Mouse (Mus musculus) kidney, adult 2 months (tissue): ENCODE results near the gene Sspo. TPM values are rescaled to one million over a fixed set of nuclear protein-coding genes. Genes with fewer than 3 reads are reported as not detected.

Source experiments
- DNase-seq: peaks from one replicate; pipeline ENCODE4 v3.0.0; 2021
- H3K27ac ChIP-seq: fragments of 200-500 bp; 2 replicates; pipeline ENCODE4 v1.5.1; 2012; ENCODE audit warnings: low read depth, low read length, control low read depth, inconsistent platforms; ENCODE audit not compliant: insufficient read depth
- H3K27me3 ChIP-seq: fragments of 200-500 bp; replicated peaks from 2 replicates; pipeline ENCODE4 v1.6.1; 2012; ENCODE audit warnings: mild to moderate bottlenecking, moderate library complexity, low read length, inconsistent platforms; ENCODE audit not compliant: control insufficient read depth, insufficient read depth
- H3K36me3 ChIP-seq: fragments of 200-500 bp; 2 replicates; pipeline ENCODE4 v1.6.1; 2012; ENCODE audit warnings: mild to moderate bottlenecking, moderate library complexity, low read length, inconsistent platforms; ENCODE audit not compliant: control insufficient read depth, insufficient read depth
- H3K4me1 ChIP-seq: fragments of 200-500 bp; 2 replicates; pipeline ENCODE4 v1.6.1; 2011; ENCODE audit warnings: low read length; ENCODE audit not compliant: control insufficient read depth, insufficient read depth
- H3K4me3 ChIP-seq: fragments of 200-500 bp; 2 replicates; pipeline ENCODE4 v1.5.1; 2011; ENCODE audit warnings: mild to moderate bottlenecking, low read depth, low read length, control low read depth; ENCODE audit not compliant: insufficient read depth
- CTCF ChIP-seq: fragments of 200-500 bp; conservative IDR thresholded peaks from 2 replicates; pipeline ENCODE4 v1.5.1; 2011; ENCODE audit warnings: low read depth, mild to moderate bottlenecking, control low read depth, low read length, moderate library complexity, mixed read lengths; ENCODE audit not compliant: insufficient read depth, insufficient read length
- POLR2A ChIP-seq: fragments of 200-500 bp; IDR thresholded peaks from one replicate; pipeline ENCODE4 v1.6.1; 2011; ENCODE audit warnings: low read depth, low read length, control low read depth
- WGBS: fragments of 180-500 bp; shearing (Covaris S2); methylation state at CpG from one replicate; pipeline ENCODE4 v1.1.7; 2018; 5-methylcytosine and 5-hydroxymethylcytosine counted together
- polyA plus RNA-seq: library from polyadenylated mRNA; depleted of rRNA; stranded (reverse); fragments of >200 nt; gene quantifications from 2 replicates; pipeline ENCODE4 v1.2.3, GENCODE M21; 2012

Sspo gene
- polyA plus RNA-seq, 1 experiment = 1.5 TPM

DNA sequence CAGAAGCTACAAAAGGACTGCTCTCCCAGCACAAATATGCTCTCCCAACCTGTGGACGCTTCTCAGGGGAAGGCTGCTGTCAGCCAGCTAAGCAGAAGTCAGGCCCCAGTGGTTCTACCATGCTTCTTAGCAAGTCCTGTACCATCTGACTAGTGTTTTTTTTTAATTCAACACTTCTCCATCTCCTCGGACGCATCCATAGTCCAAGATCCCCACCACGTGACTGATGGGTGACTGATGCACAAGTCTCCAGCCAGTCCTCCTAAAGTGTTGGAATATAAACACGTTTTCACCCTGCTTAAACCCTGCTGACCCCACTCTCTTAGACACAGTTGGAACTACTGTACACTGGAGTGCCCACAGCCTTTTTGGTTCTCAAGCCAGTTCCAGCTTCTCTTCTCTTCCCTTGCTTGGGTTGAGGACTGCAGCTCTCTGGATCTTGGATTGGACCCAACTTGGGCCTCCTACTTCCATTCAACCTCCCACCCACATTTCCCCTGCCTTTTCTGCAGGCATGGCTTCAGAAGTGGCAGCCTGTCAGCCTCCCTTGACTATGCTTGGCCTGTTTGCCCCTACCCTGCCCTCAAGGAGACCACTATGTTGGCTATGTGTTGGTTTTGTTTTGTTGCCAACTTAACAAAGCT is 12.2 kb upstream of the Sspo start:
- H3K4me1 ChIP-seq = peaks cover 42% of the 10 kb centered on the region
- no peak for TF ChIP-seq CTCF
- no peak for TF ChIP-seq POLR2A
- peak; percentile 51 for DNase-seq
- no peaks in the 10 kb centered on the region for H3K27me3 ChIP-seq
- peak overlapping the region; percentile 77 for H3K27ac ChIP-seq
- WGBS = 44% methylated on average over 5 of the region's 5 CpGs
- H3K36me3 ChIP-seq = 0 out of 2 replicates have a peak, but pooled peaks cover 1% of the 10 kb centered on the region
- H3K4me3 ChIP-seq = no peak overlapping the region

GRCm38 (mm10) chr6:48437679-48438376 is 10.2 kb upstream of the Sspo start:
- no peak for TF ChIP-seq POLR2A
- TF ChIP-seq CTCF = no peak
- Histone ChIP-seq H3K36me3 (peaks cover 1% of the 10 kb centered on the region; the same call in 1 of the 2 replicates), H3K4me3 (no peak overlapping the region), H3K27me3 (no peaks in the 10 kb centered on the region), H3K27ac (no peak overlapping the region), H3K4me1 (peaks cover 45% of the 10 kb centered on the region)
- DNase-seq = no peak
- 91% methylated on average over 35 of the region's 35 CpGs for WGBS

DNA sequence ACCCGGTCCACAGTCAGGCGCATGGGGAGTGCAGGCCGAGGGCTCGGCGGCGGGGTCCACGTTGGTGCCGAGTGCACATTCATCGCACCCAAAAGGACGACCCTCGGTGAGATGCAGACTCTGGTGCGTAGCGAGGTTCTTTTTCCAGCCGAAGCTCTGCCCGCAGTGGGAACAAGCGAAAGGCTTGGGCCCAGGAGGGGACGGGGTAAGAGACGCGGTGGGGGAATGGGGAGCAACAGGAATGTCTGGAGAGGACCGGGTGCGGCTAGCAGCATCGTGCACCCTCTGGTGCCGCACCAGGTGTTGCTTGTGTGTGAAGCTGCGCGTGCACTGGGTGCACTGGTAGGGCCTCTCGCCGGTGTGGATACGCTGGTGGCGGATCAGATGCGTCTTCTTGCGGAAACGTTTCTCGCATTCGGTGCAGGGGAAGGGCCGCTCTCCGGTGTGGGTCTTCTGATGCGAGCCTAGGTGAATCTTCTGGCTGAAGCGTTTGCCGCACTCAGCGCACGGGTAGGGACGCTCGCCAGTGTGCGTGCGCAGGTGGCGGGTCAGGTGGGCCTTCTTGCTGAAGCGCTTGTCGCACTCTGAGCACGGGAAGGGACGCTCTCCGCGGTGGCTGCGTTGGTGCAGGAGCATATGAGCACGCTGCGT is 9.4 kb upstream of the Sspo start:
- no peak for TF ChIP-seq POLR2A
- TF ChIP-seq CTCF = no peak
- Histone ChIP-seq H3K27ac (no peak overlapping the region), H3K27me3 (no peaks in the 10 kb centered on the region), H3K4me1 (peaks cover 43% of the 10 kb centered on the region), H3K36me3 (peaks cover 1% of the 10 kb centered on the region; the same call in 1 of the 2 replicates), H3K4me3 (no peak overlapping the region)
- 84% methylated on average over 55 of the region's 55 CpGs for WGBS
- DNase-seq = no peak

DNA sequence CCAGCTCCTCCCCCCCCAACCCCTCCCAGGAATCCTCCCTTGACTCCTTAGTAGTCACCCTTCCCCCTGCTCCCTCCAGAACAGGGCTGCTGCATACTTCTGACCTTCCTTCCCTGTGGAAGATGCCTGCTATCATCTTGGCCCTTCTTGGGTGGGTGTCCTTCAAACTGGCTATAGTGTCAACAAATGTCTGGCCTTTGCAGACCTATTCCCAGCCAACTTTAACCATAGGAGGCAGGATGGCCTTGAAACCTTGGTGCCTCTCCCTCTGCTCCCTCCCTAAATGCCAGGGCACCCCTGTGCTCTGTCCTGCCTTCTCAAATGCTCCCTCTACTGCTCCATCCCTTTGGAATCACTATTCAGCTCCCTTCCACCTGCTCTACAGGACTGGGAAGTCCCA is 8.4 kb upstream of the Sspo start:
- TF ChIP-seq CTCF = no peak
- no peak for TF ChIP-seq POLR2A
- H3K36me3 ChIP-seq = peaks cover 1% of the 10 kb centered on the region; the same call in 1 of the 2 replicates
- H3K27me3 ChIP-seq = no peaks in the 10 kb centered on the region
- peaks cover 37% of the 10 kb centered on the region for H3K4me1 ChIP-seq
- no peak overlapping the region for H3K4me3 ChIP-seq
- 0 out of 2 replicates have a peak overlapping the region, but pooled peaks have one; percentile 44 for H3K27ac ChIP-seq
- no peak for DNase-seq

DNA sequence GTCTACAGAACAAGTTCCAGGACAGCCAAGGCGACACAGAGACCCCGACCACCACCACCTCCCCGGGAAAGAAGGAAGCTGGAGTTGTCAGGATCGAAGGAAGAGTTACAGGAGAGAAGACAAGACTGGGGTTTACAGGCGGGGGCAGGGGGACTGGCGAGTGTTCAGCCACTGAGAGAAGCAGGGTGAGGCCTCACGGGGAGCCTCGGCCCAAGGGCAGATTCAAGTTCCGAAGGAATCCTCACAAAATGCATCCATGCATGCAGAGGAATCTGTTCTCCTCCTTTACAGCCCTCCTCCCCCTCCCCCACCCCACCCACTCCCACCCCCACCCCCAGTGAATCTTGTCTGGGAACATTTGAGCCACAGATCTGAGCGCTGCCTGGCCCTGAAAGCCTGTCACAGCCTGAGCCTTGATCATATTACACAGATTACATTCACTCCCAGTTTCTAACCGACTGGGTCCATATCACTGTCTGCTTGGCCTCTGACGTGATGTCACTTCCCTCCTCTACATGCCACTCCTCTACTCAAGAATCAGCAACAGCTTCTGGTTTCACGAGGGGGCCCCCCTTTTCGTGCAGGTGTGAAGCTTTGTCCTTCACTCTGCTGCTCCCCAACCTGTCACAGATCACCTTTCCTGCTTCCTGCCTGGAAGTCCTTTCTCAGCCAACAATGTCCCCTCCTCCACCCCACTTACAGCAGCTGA is 7.6 kb upstream of the Sspo start:
- DNase-seq = peak; percentile 41
- Histone ChIP-seq H3K4me3 (no peak overlapping the region), H3K4me1 (peaks cover 29% of the 10 kb centered on the region), H3K36me3 (peaks cover 1% of the 10 kb centered on the region; the same call in 1 of the 2 replicates), H3K27me3 (no peaks in the 10 kb centered on the region), H3K27ac (peak overlapping the region; percentile 44)
- TF ChIP-seq POLR2A (no peak), CTCF (no peak)
- 34% methylated on average over 14 of the region's 14 CpGs for WGBS

DNA sequence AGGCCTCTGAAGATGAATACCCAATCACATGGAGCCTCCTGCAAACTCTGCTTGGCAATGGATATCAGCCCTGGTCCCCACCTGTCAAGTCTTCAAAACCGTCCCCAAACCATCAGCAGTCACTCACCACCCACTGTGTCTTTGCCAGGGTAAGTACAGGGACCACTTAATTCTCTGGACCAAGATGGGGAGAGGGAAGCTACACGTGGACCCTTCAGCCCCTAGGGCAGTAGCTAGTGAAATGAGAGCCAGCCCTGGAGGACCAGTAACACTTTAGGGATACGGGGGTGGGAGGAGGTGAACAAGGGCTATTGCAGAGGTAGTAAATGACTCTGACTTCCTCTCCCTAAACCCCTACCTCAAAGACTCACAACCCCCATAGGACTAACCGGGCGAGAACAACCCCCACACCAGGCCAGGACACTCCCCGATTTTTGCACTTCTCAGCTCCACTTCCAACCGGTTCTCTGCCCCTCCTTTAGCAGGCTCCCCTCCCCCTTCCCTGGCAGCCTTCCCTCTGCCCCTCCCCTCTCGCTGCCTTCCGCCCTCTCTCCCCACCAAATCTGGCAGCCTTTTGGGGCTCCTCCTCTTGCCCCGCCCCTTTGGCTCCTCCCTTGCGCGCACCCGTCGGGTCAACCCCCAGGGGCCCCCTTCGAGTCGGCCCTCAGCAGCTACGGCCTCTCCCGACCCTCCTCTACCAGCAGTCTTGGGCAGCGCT is 4.3 kb upstream of the Sspo start:
- 6% methylated on average over 19 of the region's 19 CpGs for WGBS
- Histone ChIP-seq H3K4me3 (peak overlapping the region; percentile 77), H3K27me3 (no peaks in the 10 kb centered on the region), H3K36me3 (no peaks in the 10 kb centered on the region; the same call in 1 of the 2 replicates), H3K27ac (peak overlapping the region; percentile 69), H3K4me1 (peaks cover 23% of the 10 kb centered on the region; the same call in 1 of the 2 replicates)
- TF ChIP-seq POLR2A (peak; percentile 16), CTCF (0 out of 2 replicates have a peak, but pooled peaks have one; percentile 1)
- DNase-seq = peak; percentile 97
